Mouse (Mus musculus): ENCODE data around the gene Btaf1. TPM values are rescaled to one million over a fixed set of nuclear protein-coding genes. Genes with fewer than 3 reads are reported as not detected.

Btaf1 gene
- polyA plus RNA-seq, 1 experiment, result 5.1 TPM

- Histone ChIP-seq H3K36me3 (ENCODE audit: control insufficient read depth, insufficient read depth, low read length) (no peaks in the 10 kb centered on the region; the same call in 1 of the 2 replicates), H3K4me3 (ENCODE audit: insufficient read depth, low read depth, low read length) (no peak overlapping the region), H3K27me3 (replicated peaks; ENCODE audit: control insufficient read depth, insufficient read depth, low read length) (no peaks in the 10 kb centered on the region), H3K27ac (ENCODE audit: insufficient read depth, low read depth, low read length) (no peak overlapping the region), H3K4me1 (ENCODE audit: control insufficient read depth, insufficient read depth, low read length) (no peaks in the 10 kb centered on the region)
- TF ChIP-seq POLR2A (IDR thresholded peaks at IDR 0.05; ENCODE audit: low read depth, low read length), result no peak
- TF ChIP-seq CTCF (conservative IDR thresholded peaks at IDR 0.05; ENCODE audit: insufficient read depth, insufficient read length, low read depth, low read length), result no peak
- WGBS, result 78% methylated on average over 10 of the region's 10 CpGs
- DNase-seq, result no peak
These were observed 118.6 kb downstream of the Btaf1 start for GRCm38 (mm10) chr19:37044431-37044830.

- no peaks in the 10 kb centered on the region; the same call in 1 of the 2 replicates for H3K4me1 ChIP-seq (ENCODE audit: control insufficient read depth, insufficient read depth, low read length)
- no peak overlapping the region for H3K27ac ChIP-seq (ENCODE audit: insufficient read depth, low read depth, low read length)
- no peak overlapping the region for H3K4me3 ChIP-seq (ENCODE audit: insufficient read depth, low read depth, low read length)
- WGBS, result 89% methylated on average over 6 of the region's 6 CpGs
- no peaks in the 10 kb centered on the region for H3K27me3 ChIP-seq (replicated peaks; ENCODE audit: control insufficient read depth, insufficient read depth, low read length)
- TF ChIP-seq POLR2A (IDR thresholded peaks at IDR 0.05; ENCODE audit: low read depth, low read length) (no peak), CTCF (conservative IDR thresholded peaks at IDR 0.05; ENCODE audit: insufficient read depth, insufficient read length, low read depth, low read length) (no peak)
- peaks cover 4% of the 10 kb centered on the region; the same call in 1 of the 2 replicates for H3K36me3 ChIP-seq (ENCODE audit: control insufficient read depth, insufficient read depth, low read length)
- DNase-seq, result no peak
These were observed 122.6 kb downstream of the Btaf1 start for GRCm38 (mm10) chr19:37048507-37048906.

- H3K4me1 ChIP-seq (ENCODE audit: control insufficient read depth, insufficient read depth, low read length), result no peaks in the 10 kb centered on the region; the same call in 1 of the 2 replicates
- 63% methylated on average over 4 of the region's 4 CpGs for WGBS
- DNase-seq, result peak; percentile 78
- H3K27me3 ChIP-seq (replicated peaks; ENCODE audit: control insufficient read depth, insufficient read depth, low read length), result no peaks in the 10 kb centered on the region
- TF ChIP-seq POLR2A (IDR thresholded peaks at IDR 0.05; ENCODE audit: low read depth, low read length) (no peak), CTCF (conservative IDR thresholded peaks at IDR 0.05; ENCODE audit: insufficient read depth, insufficient read length, low read depth, low read length) (0 out of 2 replicates have a peak, but pooled peaks have one; percentile 31)
- H3K36me3 ChIP-seq (ENCODE audit: control insufficient read depth, insufficient read depth, low read length), result peaks cover 4% of the 10 kb centered on the region; the same call in 1 of the 2 replicates
- H3K27ac ChIP-seq (ENCODE audit: insufficient read depth, low read depth, low read length), result 0 out of 2 replicates have a peak overlapping the region, but pooled peaks have one; percentile 32
- no peak overlapping the region for H3K4me3 ChIP-seq (ENCODE audit: insufficient read depth, low read depth, low read length)
These were observed 124.9 kb downstream of the Btaf1 start for GRCm38 (mm10) chr19:37050643-37051345.

GRCm38 (mm10) chr19:37055976-37056556 lies 130.2 kb downstream of the Btaf1 start:
- H3K27me3 ChIP-seq (replicated peaks; ENCODE audit: control insufficient read depth, insufficient read depth, low read length), result no peaks in the 10 kb centered on the region
- H3K36me3 ChIP-seq (ENCODE audit: control insufficient read depth, insufficient read depth, low read length), result peaks cover 4% of the 10 kb centered on the region; the same call in 1 of the 2 replicates
- H3K4me1 ChIP-seq (ENCODE audit: control insufficient read depth, insufficient read depth, low read length), result peaks cover 8% of the 10 kb centered on the region; the same call in 1 of the 2 replicates
- WGBS, result 87% methylated on average over 4 of the region's 4 CpGs
- no peak overlapping the region for H3K27ac ChIP-seq (ENCODE audit: insufficient read depth, low read depth, low read length)
- DNase-seq, result no peak
- TF ChIP-seq POLR2A (IDR thresholded peaks at IDR 0.05; ENCODE audit: low read depth, low read length), result no peak
- no peak for TF ChIP-seq CTCF (conservative IDR thresholded peaks at IDR 0.05; ENCODE audit: insufficient read depth, insufficient read length, low read depth, low read length)
- no peak overlapping the region for H3K4me3 ChIP-seq (ENCODE audit: insufficient read depth, low read depth, low read length)

- H3K27ac ChIP-seq (ENCODE audit: insufficient read depth, low read depth, low read length), result no peak overlapping the region
- WGBS, result 78% methylated on average over 8 of the region's 8 CpGs
- no peak for TF ChIP-seq CTCF (conservative IDR thresholded peaks at IDR 0.05; ENCODE audit: insufficient read depth, insufficient read length, low read depth, low read length)
- no peak for TF ChIP-seq POLR2A (IDR thresholded peaks at IDR 0.05; ENCODE audit: low read depth, low read length)
- no peak overlapping the region for H3K4me3 ChIP-seq (ENCODE audit: insufficient read depth, low read depth, low read length)
- peaks cover 4% of the 10 kb centered on the region; the same call in 1 of the 2 replicates for H3K36me3 ChIP-seq (ENCODE audit: control insufficient read depth, insufficient read depth, low read length)
- H3K27me3 ChIP-seq (replicated peaks; ENCODE audit: control insufficient read depth, insufficient read depth, low read length), result no peaks in the 10 kb centered on the region
- peaks cover 10% of the 10 kb centered on the region; the same call in 1 of the 2 replicates for H3K4me1 ChIP-seq (ENCODE audit: control insufficient read depth, insufficient read depth, low read length)
- no peak for DNase-seq
These were observed 131.5 kb downstream of the Btaf1 start for GRCm38 (mm10) chr19:37057161-37057905.

- H3K27ac ChIP-seq (ENCODE audit: insufficient read depth, low read depth, low read length), result peak overlapping the region; percentile 3; the same call in 1 of the 2 replicates
- H3K4me3 ChIP-seq (ENCODE audit: insufficient read depth, low read depth, low read length), result no peak overlapping the region
- H3K27me3 ChIP-seq (replicated peaks; ENCODE audit: control insufficient read depth, insufficient read depth, low read length), result no peaks in the 10 kb centered on the region
- no peaks in the 10 kb centered on the region; the same call in 1 of the 2 replicates for H3K36me3 ChIP-seq (ENCODE audit: control insufficient read depth, insufficient read depth, low read length)
- no peak for TF ChIP-seq POLR2A (IDR thresholded peaks at IDR 0.05; ENCODE audit: low read depth, low read length)
- TF ChIP-seq CTCF (conservative IDR thresholded peaks at IDR 0.05; ENCODE audit: insufficient read depth, insufficient read length, low read depth, low read length), result no peak
- peak; percentile 86 for DNase-seq
- H3K4me1 ChIP-seq (ENCODE audit: control insufficient read depth, insufficient read depth, low read length), result peaks cover 10% of the 10 kb centered on the region; the same call in 1 of the 2 replicates
- 14% methylated on average over 2 of the region's 2 CpGs for WGBS
These were observed 133.7 kb downstream of the Btaf1 start for GRCm38 (mm10) chr19:37059623-37060022.
